Mouse (Mus musculus): ENCODE results near the gene Adgrv1.

GRCm38 (mm10) chr13:81278669-81279350 lies 354.1 kb downstream of the Adgrv1 start:
- TF ChIP-seq POLR2A (IDR thresholded peaks at IDR 0.05; ENCODE audit: low read depth, low read length) (no peak), CTCF (IDR thresholded peaks at IDR 0.05; ENCODE audit: borderline replicate concordance, insufficient read depth, low read length) (no peak)

All from embryonic fibroblast, embryonic 13.5 days (primary cell).